ENCODE assay signal across 8 mouse cellular contexts in the genomic region with DNA sequence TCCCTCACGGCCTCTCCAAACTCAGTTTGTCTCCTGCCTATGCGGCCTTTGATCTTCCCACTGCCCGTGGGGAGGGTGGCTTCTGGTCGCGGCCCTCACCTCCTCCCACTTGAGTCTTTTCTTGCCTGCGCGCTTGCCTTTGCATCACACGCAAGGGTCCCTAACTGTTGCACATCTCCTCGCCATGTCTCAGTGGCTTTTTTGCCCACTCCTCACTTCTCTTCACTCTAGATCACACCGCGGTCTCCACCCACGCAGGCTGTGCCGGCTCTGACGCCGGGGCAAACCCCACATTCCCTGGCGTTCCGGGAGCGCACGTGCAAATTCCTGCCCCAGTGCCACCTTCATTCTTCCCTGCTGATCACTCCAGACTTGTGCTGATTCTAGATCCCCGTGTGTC. TPM values are rescaled to one million over a fixed set of nuclear protein-coding genes. Genes with fewer than 3 reads are reported as not detected.
DNase-seq lines count a peak whose midpoint lies in the region; ATAC-seq lines count a peak whose summit lies in the region.

No protein-coding gene starts in this region.

- H3K4me1 ChIP-seq in forebrain, embryonic 16.5 days (replicated peaks; ENCODE audit: control insufficient read depth, insufficient read depth, low read length): peaks cover 27% of the 10 kb centered on the region
- H3K4me1 ChIP-seq in kidney, embryonic 15.5 days: peaks cover 23% of the 10 kb centered on the region

- ATAC-seq in forebrain, embryonic 16.5 days: no peak; the same call in 1 of the 2 replicates
- ATAC-seq in kidney, embryonic 15.5 days (replicated peaks; ENCODE audit: low FRiP score): peak; percentile 16; the same call in 1 of the 2 replicates

- H3K9me3 ChIP-seq in forebrain, embryonic 16.5 days (ENCODE audit: control insufficient read depth, low read length): no peaks in the 10 kb centered on the region
- no peaks in the 10 kb centered on the region for H3K9me3 ChIP-seq in kidney, embryonic 15.5 days (replicated peaks)

- DNase-seq in layer of hippocampus, adult 8-10 months (ENCODE audit: low spot score in 2 of 2): peak; percentile 16 to 17
- no peak for DNase-seq in layer of hippocampus, adult 9-10 months (ENCODE audit: low spot score)
- peak; percentile 1 for DNase-seq in WW6 (ENCODE audit: low read depth, low spot score)
- DNase-seq in lung, postnatal 25 days (ENCODE audit: low spot score): peak; percentile 19
- no peak for DNase-seq in ovary, postnatal 10 days (ENCODE audit: low spot score)
- DNase-seq in ovary, postnatal 36 days (ENCODE audit: low spot score): no peak

- peaks cover 13% of the 10 kb centered on the region for H3K36me3 ChIP-seq in forebrain, embryonic 16.5 days (ENCODE audit: control insufficient read depth, insufficient read depth)
- peaks cover 53% of the 10 kb centered on the region for H3K36me3 ChIP-seq in kidney, embryonic 15.5 days

- no peaks in the 10 kb centered on the region for H3K27me3 ChIP-seq in forebrain, embryonic 16.5 days (replicated peaks; ENCODE audit: control insufficient read depth, insufficient read depth, low read length)
- H3K27me3 ChIP-seq in kidney, embryonic 15.5 days: no peaks in the 10 kb centered on the region

- peak overlapping the region; percentile 72 for H3K9ac ChIP-seq in forebrain, embryonic 16.5 days (replicated peaks; ENCODE audit: low read depth, low read length)
- H3K9ac ChIP-seq in kidney, embryonic 15.5 days: peak overlapping the region; percentile 89

- H3K4me2 ChIP-seq in forebrain, embryonic 16.5 days (ENCODE audit: low read length): peak overlapping the region; percentile 91
- H3K4me2 ChIP-seq in kidney, embryonic 15.5 days: peak overlapping the region; percentile 82

- peak overlapping the region; percentile 74 for H3K4me3 ChIP-seq in forebrain, embryonic 16.5 days (replicated peaks; ENCODE audit: low read length)
- peak overlapping the region; percentile 78 for H3K4me3 ChIP-seq in kidney, embryonic 15.5 days (replicated peaks)

- 0% methylated on average over 20 of the region's 20 CpGs for WGBS in forebrain, embryonic 16.5 days
- under 1% methylated on average over 20 of the region's 20 CpGs for WGBS in kidney, embryonic 15.5 days

- H3K27ac ChIP-seq in forebrain, embryonic 16.5 days (ENCODE audit: low read length): peak overlapping the region; percentile 61
- H3K27ac ChIP-seq in kidney, embryonic 15.5 days: peak overlapping the region; percentile 85

RNA-seq across cellular contexts. Expression of a gene that starts 0.5 kb away (rescaled TPM):
- total RNA-seq in layer of hippocampus, adult 8-10 months (2022): 10 to 100 TPM; 39.5 to 54.2 (median 46.8) TPM
- polyA plus RNA-seq in forebrain, embryonic 16.5 days (2015; fragmentation: Nextera tagmentation; extraction: Ambion mirVana): 44.5 and 44.6 TPM in 2 replicates
- polyA plus RNA-seq in kidney, embryonic 15.5 days (2015; fragmentation: Nextera tagmentation; extraction: Ambion mirVana): 41.9 and 44.8 TPM in 2 replicates

RNA-seq across cellular contexts. Expression of a gene that starts 0.6 kb away (rescaled TPM):
- total RNA-seq in layer of hippocampus, adult 8-10 months (2022): 1 to 10 TPM; 6.6 to 7.7 (median 6.9) TPM
- polyA plus RNA-seq in forebrain, embryonic 16.5 days (2015; fragmentation: Nextera tagmentation; extraction: Ambion mirVana): 10.0 and 10.2 TPM in 2 replicates
- polyA plus RNA-seq in kidney, embryonic 15.5 days (2015; fragmentation: Nextera tagmentation; extraction: Ambion mirVana): 16.5 and 17.0 TPM in 2 replicates

RNA-seq across cellular contexts. Expression of a gene that starts 42.2 kb away (rescaled TPM):
- 100 to 1,000 TPM; 114 to 165 (median 136) TPM for total RNA-seq in layer of hippocampus, adult 8-10 months (2022)
- polyA plus RNA-seq in forebrain, embryonic 16.5 days (2015; fragmentation: Nextera tagmentation; extraction: Ambion mirVana): 39.1 and 47.4 TPM in 2 replicates
- 36.8 and 44.4 TPM in 2 replicates for polyA plus RNA-seq in kidney, embryonic 15.5 days (2015; fragmentation: Nextera tagmentation; extraction: Ambion mirVana)

RNA-seq across cellular contexts. Expression of a gene that starts 44.8 kb away (rescaled TPM):
- total RNA-seq in layer of hippocampus, adult 8-10 months (2022): 10 to 100 TPM; 35.5 to 42.5 (median 39.4) TPM
- 87.7 and 88.1 TPM in 2 replicates for polyA plus RNA-seq in forebrain, embryonic 16.5 days (2015; fragmentation: Nextera tagmentation; extraction: Ambion mirVana)
- 104 TPM in 2 replicates for polyA plus RNA-seq in kidney, embryonic 15.5 days (2015; fragmentation: Nextera tagmentation; extraction: Ambion mirVana)

RNA-seq across cellular contexts. Expression of a gene that starts 44.8 kb away (rescaled TPM):
- total RNA-seq in layer of hippocampus, adult 8-10 months (2022): 10 to 100 TPM; 78.5 to 96.9 (median 84.1) TPM
- 88.5 and 91.6 TPM in 2 replicates for polyA plus RNA-seq in forebrain, embryonic 16.5 days (2015; fragmentation: Nextera tagmentation; extraction: Ambion mirVana)
- 103 and 113 TPM in 2 replicates for polyA plus RNA-seq in kidney, embryonic 15.5 days (2015; fragmentation: Nextera tagmentation; extraction: Ambion mirVana)

Comparison
In these comparisons a context has a peak if more than half of its experiments do, and no peak if none do; other contexts are left out.
1. DNase-seq: peak in layer of hippocampus, adult 8-10 months (2 of 2), WW6 (single experiment) and lung, postnatal 25 days (single experiment); none in layer of hippocampus, adult 9-10 months (single experiment), ovary, postnatal 10 days (single experiment) and ovary, postnatal 36 days (single experiment).